Mouse (Mus musculus): ENCODE data around the gene Lpxn. TPM values are rescaled to one million over a fixed set of nuclear protein-coding genes. Genes with fewer than 3 reads are reported as not detected.

Gene Lpxn
- polyA plus RNA-seq, 1 experiment from 2014 or later: 0.75 TPM

DNA sequence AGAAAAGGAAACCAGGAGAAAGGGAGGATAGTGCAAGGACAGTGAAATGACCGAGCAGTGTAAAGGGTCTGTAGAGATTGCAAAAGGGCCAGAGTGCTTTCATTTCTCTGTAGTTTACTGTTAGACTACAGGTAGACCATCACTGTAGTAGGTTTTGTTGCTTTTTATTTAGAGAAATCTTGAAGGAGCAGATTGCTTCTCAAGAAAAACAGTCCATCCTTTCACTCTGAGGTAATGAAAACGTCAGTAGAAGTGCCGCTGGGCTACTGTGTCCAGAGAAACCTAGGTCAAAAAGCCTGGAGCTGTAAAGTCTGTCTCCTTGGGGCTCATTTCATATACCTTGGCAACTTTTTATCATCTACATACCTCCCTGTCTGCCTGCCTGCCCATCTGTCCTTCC is 3.1 kb downstream of the Lpxn start:
- no peaks in the 10 kb centered on the region for H3K4me1 ChIP-seq (ENCODE audit: control insufficient read depth, insufficient read depth, low read length)
- no peak for ATAC-seq (ENCODE audit: low read depth)
- no peak overlapping the region for H3K4me2 ChIP-seq (ENCODE audit: low read depth, low read length)
- WGBS: 89% methylated on average over 3 of the region's 3 CpGs
- H3K36me3 ChIP-seq (ENCODE audit: control insufficient read depth, insufficient read depth, low read length): no peaks in the 10 kb centered on the region
- no peak overlapping the region for H3K27ac ChIP-seq (ENCODE audit: low read depth, low read length)
- no peaks in the 10 kb centered on the region for H3K27me3 ChIP-seq (ENCODE audit: control insufficient read depth, insufficient read depth, low read length)
- H3K9me3 ChIP-seq (ENCODE audit: control insufficient read depth, low read length): no peaks in the 10 kb centered on the region
- no peak overlapping the region; the same call in 1 of the 2 replicates for H3K9ac ChIP-seq (replicated peaks; ENCODE audit: low read depth, low read length)
- no peak overlapping the region for H3K4me3 ChIP-seq (ENCODE audit: low read depth, low read length)

DNA sequence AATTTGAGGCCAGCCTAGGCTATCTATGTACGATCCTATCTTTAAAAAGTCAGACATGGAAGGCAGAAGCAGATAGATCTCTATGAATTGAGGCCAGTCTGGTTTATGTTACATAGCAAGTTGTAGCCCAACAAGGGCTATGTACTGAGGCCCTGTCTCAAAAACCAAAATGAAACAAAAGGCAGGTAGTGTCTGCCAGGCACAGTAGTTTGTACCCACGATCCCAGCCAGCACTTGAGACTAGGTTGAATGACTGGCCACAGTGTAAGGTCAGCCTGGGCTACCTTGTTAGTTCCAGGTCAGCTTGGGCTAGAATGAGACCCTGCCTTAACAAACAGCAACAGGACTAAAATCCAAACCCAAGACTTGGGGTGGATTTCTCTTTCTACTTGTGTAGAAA is 4.6 kb downstream of the Lpxn start:
- 71% methylated on average over 2 of the region's 2 CpGs for WGBS
- no peaks in the 10 kb centered on the region for H3K9me3 ChIP-seq (ENCODE audit: control insufficient read depth, low read length)
- no peak for ATAC-seq (ENCODE audit: low read depth)
- no peak overlapping the region for H3K27ac ChIP-seq (ENCODE audit: low read depth, low read length)
- H3K4me1 ChIP-seq (ENCODE audit: control insufficient read depth, insufficient read depth, low read length): no peaks in the 10 kb centered on the region
- H3K36me3 ChIP-seq (ENCODE audit: control insufficient read depth, insufficient read depth, low read length): no peaks in the 10 kb centered on the region
- no peak overlapping the region for H3K4me2 ChIP-seq (ENCODE audit: low read depth, low read length)
- H3K27me3 ChIP-seq (ENCODE audit: control insufficient read depth, insufficient read depth, low read length): no peaks in the 10 kb centered on the region
- H3K9ac ChIP-seq (replicated peaks; ENCODE audit: low read depth, low read length): no peak overlapping the region
- no peak overlapping the region for H3K4me3 ChIP-seq (ENCODE audit: low read depth, low read length)

DNA sequence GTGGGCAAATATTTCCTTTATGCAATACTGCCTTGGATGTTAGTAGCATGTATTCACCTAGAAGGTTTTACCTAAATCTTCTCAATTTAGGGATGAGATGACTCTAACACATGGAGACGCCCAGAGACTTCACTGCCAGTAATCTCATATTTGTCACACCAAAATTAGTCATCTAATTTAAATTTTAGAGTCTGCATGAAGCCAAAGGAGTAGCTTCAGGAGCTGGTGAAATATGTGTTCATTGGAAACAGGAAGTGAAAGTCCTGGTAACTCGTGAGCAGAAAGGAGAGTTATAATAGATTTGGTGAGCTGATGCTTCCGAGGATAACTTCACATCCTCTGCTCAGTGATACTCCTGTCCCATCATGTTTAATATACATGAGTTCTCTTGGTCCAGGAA is 5.1 kb downstream of the Lpxn start:
- 85% methylated on average over 3 of the region's 3 CpGs for WGBS

DNA sequence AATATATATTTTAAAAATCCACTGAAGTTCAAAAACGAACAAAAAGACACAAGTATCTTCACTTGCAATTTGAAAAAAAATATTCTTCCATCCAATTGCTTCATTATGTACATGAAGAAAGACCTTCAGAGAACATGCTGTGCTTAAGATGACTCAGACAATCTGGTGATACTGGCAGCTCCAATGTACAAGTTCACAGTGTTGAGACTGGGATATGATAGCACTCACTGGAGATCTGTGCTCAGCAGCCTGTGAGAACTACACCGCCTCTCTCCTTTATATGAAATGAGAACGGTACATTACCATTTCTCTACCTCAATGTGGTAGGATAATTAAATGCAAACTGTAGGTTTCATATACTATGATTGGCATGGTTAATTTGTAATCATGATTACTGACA is 6.8 kb downstream of the Lpxn start:
- Histone ChIP-seq H3K36me3 (ENCODE audit: control insufficient read depth, insufficient read depth, low read length) (no peaks in the 10 kb centered on the region), H3K4me1 (ENCODE audit: control insufficient read depth, insufficient read depth, low read length) (no peaks in the 10 kb centered on the region), H3K27ac (ENCODE audit: low read depth, low read length) (no peak overlapping the region), H3K9me3 (ENCODE audit: control insufficient read depth, low read length) (no peaks in the 10 kb centered on the region), H3K9ac (replicated peaks; ENCODE audit: low read depth, low read length) (no peak overlapping the region), H3K4me3 (ENCODE audit: low read depth, low read length) (no peak overlapping the region), H3K27me3 (ENCODE audit: control insufficient read depth, insufficient read depth, low read length) (no peaks in the 10 kb centered on the region), H3K4me2 (ENCODE audit: low read depth, low read length) (no peak overlapping the region)
- no peak for ATAC-seq (ENCODE audit: low read depth)
- 85% methylated on average over 3 of the region's 3 CpGs for WGBS

More for the DNA sequence above, 5.1 kb downstream of the Lpxn start:
- Histone ChIP-seq H3K9ac (replicated peaks; ENCODE audit: low read depth, low read length) (no peak overlapping the region), H3K9me3 (ENCODE audit: control insufficient read depth, low read length) (no peaks in the 10 kb centered on the region), H3K4me3 (ENCODE audit: low read depth, low read length) (no peak overlapping the region), H3K27me3 (ENCODE audit: control insufficient read depth, insufficient read depth, low read length) (no peaks in the 10 kb centered on the region), H3K4me2 (ENCODE audit: low read depth, low read length) (no peak overlapping the region), H3K27ac (ENCODE audit: low read depth, low read length) (no peak overlapping the region), H3K36me3 (ENCODE audit: control insufficient read depth, insufficient read depth, low read length) (no peaks in the 10 kb centered on the region), H3K4me1 (ENCODE audit: control insufficient read depth, insufficient read depth, low read length) (no peaks in the 10 kb centered on the region)
- no peak for ATAC-seq (ENCODE audit: low read depth)

DNA sequence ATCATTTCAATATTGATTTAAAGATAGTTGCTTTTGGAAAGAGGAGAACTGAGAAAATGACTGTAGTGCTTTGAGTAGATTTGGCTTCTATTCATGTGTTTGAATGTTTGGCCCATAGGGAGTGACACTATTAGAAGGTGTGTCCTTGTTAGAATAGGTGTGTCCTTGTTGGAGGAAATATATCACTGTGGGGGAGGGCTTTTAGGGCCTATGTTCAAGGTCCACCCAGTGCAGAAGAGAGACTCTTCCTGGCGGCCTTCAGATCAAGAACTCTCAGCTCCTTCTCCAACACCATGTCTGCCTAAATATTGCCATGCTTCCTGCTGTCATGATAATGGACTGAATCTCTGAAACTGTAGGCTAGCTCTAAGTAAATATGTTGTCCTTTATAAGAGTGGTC is 8.2 kb downstream of the Lpxn start:
- 86% methylated on average over 1 of the region's 1 CpGs for WGBS
- no peak overlapping the region for H3K27ac ChIP-seq (ENCODE audit: low read depth, low read length)
- H3K4me3 ChIP-seq (ENCODE audit: low read depth, low read length): no peak overlapping the region
- no peak overlapping the region for H3K4me2 ChIP-seq (ENCODE audit: low read depth, low read length)
- H3K27me3 ChIP-seq (ENCODE audit: control insufficient read depth, insufficient read depth, low read length): no peaks in the 10 kb centered on the region
- no peaks in the 10 kb centered on the region for H3K36me3 ChIP-seq (ENCODE audit: control insufficient read depth, insufficient read depth, low read length)
- ATAC-seq (ENCODE audit: low read depth): no peak
- no peaks in the 10 kb centered on the region for H3K4me1 ChIP-seq (ENCODE audit: control insufficient read depth, insufficient read depth, low read length)
- H3K9me3 ChIP-seq (ENCODE audit: control insufficient read depth, low read length): no peaks in the 10 kb centered on the region
- no peak overlapping the region for H3K9ac ChIP-seq (replicated peaks; ENCODE audit: low read depth, low read length)

DNA sequence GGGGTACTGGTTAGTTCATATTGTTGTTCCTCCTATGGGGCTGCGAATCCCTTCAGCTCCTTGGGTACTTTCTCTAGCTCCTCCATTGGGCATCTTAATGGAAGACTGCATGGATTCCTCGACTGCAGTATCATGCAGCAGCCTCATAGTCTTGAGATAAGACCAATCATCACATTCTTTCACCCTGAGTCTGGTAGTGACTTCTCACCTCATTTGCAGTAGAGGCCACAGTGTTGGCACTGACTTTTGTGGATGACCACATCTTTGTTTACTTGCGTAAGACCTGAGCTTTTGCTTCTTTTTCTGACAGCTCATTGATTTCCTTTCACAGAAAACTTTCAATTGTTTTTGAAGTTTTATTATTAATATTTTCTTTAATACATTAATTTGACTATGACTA is 9.7 kb downstream of the Lpxn start:
- no peak overlapping the region for H3K4me3 ChIP-seq (ENCODE audit: low read depth, low read length)
- ATAC-seq (ENCODE audit: low read depth): no peak
- H3K9me3 ChIP-seq (ENCODE audit: control insufficient read depth, low read length): no peaks in the 10 kb centered on the region
- H3K9ac ChIP-seq (replicated peaks; ENCODE audit: low read depth, low read length): no peak overlapping the region
- WGBS: 89% methylated on average over 3 of the region's 3 CpGs
- H3K4me2 ChIP-seq (ENCODE audit: low read depth, low read length): no peak overlapping the region
- H3K4me1 ChIP-seq (ENCODE audit: control insufficient read depth, insufficient read depth, low read length): no peaks in the 10 kb centered on the region
- H3K36me3 ChIP-seq (ENCODE audit: control insufficient read depth, insufficient read depth, low read length): no peaks in the 10 kb centered on the region
- H3K27ac ChIP-seq (ENCODE audit: low read depth, low read length): no peak overlapping the region
- no peaks in the 10 kb centered on the region for H3K27me3 ChIP-seq (ENCODE audit: control insufficient read depth, insufficient read depth, low read length)

DNA sequence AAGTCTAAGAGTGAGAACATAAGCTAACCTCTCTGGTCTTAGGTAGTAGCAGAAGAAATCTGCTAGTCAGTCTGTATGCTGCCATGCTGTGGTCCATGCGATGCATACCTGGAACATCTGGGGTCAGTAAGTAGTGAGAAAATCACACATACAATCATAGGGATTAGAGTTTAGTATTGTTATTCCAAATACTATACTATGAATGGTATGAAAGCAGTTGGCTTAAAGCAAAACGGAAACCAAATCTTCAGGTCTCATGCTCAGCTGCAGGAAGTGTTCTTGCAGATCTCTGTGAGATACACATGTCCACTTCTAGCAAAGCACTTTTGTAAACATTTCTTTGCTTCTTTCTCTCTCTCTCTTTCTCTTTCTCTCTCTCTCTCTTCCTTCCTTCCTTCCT is 10.2 kb downstream of the Lpxn start:
- ATAC-seq (ENCODE audit: low read depth): no peak
- H3K4me1 ChIP-seq (ENCODE audit: control insufficient read depth, insufficient read depth, low read length): no peaks in the 10 kb centered on the region
- H3K9me3 ChIP-seq (ENCODE audit: control insufficient read depth, low read length): no peaks in the 10 kb centered on the region
- H3K36me3 ChIP-seq (ENCODE audit: control insufficient read depth, insufficient read depth, low read length): no peaks in the 10 kb centered on the region
- WGBS: 75% methylated on average over 2 of the region's 2 CpGs
- no peak overlapping the region for H3K4me3 ChIP-seq (ENCODE audit: low read depth, low read length)
- no peak overlapping the region for H3K9ac ChIP-seq (replicated peaks; ENCODE audit: low read depth, low read length)
- no peak overlapping the region for H3K27ac ChIP-seq (ENCODE audit: low read depth, low read length)
- no peaks in the 10 kb centered on the region for H3K27me3 ChIP-seq (ENCODE audit: control insufficient read depth, insufficient read depth, low read length)
- H3K4me2 ChIP-seq (ENCODE audit: low read depth, low read length): no peak overlapping the region

DNA sequence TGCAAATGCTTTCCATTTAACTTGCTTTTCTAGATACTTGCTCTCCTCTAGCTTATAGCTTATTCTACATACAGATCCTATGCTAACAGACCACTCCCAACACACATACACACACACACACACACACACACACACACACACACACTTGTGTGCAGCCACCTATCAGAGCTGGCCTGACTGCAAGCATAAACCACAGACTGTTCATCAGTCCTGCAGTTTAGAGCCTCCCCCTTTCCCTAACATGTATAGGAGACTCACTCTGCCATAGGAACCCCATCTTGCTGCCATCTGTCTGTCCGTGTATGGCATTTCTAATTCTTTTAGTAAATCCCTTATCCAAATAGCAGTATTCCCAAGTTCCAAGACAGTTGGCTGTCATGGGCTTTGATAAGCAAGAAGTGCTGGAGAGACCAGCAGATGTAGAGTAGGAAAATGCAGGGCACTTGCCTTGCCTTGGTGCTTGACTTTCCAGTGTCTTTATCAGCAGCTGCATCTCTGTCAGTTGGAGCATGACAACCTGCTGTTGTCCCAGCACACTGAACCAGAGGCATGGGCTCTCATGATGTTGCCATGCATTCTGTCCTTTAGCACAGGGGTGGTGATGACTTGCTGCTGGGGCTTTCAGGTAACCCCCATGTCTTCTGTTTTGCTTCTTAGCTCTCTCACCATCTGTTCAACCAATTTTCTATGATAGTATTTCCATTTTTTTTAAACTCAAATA is 16.8 kb downstream of the Lpxn start:
- H3K4me1 ChIP-seq (ENCODE audit: control insufficient read depth, insufficient read depth, low read length): no peaks in the 10 kb centered on the region
- no peak overlapping the region for H3K27ac ChIP-seq (ENCODE audit: low read depth, low read length)
- no peak overlapping the region for H3K4me2 ChIP-seq (ENCODE audit: low read depth, low read length)
- no peak for ATAC-seq (ENCODE audit: low read depth)
- no peak overlapping the region for H3K4me3 ChIP-seq (ENCODE audit: low read depth, low read length)
- no peaks in the 10 kb centered on the region for H3K27me3 ChIP-seq (ENCODE audit: control insufficient read depth, insufficient read depth, low read length)
- H3K36me3 ChIP-seq (ENCODE audit: control insufficient read depth, insufficient read depth, low read length): no peaks in the 10 kb centered on the region
- 83% methylated on average over 1 of the region's 1 CpGs for WGBS
- H3K9me3 ChIP-seq (ENCODE audit: control insufficient read depth, low read length): no peaks in the 10 kb centered on the region
- no peak overlapping the region for H3K9ac ChIP-seq (replicated peaks; ENCODE audit: low read depth, low read length)

DNA sequence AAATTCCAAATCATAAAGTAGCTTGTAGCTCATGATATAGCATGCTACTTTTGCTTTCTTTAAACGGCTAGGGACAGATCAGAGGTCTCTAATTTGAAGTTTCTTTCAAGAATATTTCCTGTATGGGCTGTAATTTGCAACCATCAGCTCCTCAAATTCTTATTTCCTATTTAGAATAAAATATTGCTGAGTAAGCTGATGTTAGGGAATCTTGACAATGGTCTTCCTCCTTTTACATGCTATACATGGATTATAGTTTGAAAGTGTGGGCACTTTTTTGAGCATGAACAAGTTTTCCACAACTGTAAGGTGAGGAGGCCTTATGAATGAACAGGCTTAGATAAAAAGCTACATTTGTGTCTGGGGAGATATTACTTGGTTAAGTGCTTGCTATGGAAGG is 17.9 kb downstream of the Lpxn start:
- H3K4me2 ChIP-seq (ENCODE audit: low read depth, low read length): no peak overlapping the region
- no peaks in the 10 kb centered on the region for H3K36me3 ChIP-seq (ENCODE audit: control insufficient read depth, insufficient read depth, low read length)
- no peaks in the 10 kb centered on the region for H3K4me1 ChIP-seq (ENCODE audit: control insufficient read depth, insufficient read depth, low read length)
- H3K9me3 ChIP-seq (ENCODE audit: control insufficient read depth, low read length): no peaks in the 10 kb centered on the region
- WGBS: 88% methylated on average over 1 of the region's 1 CpGs
- ATAC-seq (ENCODE audit: low read depth): no peak
- H3K4me3 ChIP-seq (ENCODE audit: low read depth, low read length): no peak overlapping the region
- H3K27me3 ChIP-seq (ENCODE audit: control insufficient read depth, insufficient read depth, low read length): no peaks in the 10 kb centered on the region
- no peak overlapping the region for H3K27ac ChIP-seq (ENCODE audit: low read depth, low read length)
- no peak overlapping the region for H3K9ac ChIP-seq (replicated peaks; ENCODE audit: low read depth, low read length)

Data from neural tube, embryonic 14.5 days (tissue).